Mouse (Mus musculus) intestine, embryonic 14.5 days (tissue): ENCODE data around the gene 4931406C07Rik. TPM values are rescaled to one million over a fixed set of nuclear protein-coding genes. Genes with fewer than 3 reads are reported as not detected.

Experiments
- ATAC-seq: fragments of 200-750 bp; cut with Nextera tagmentation; replicated peaks from 2 replicates; pipeline ENCODE4 v1.8.0; 2017; ENCODE audit warnings: low read depth, moderate number of reproducible peaks, moderate TSS enrichment, moderate library complexity; ENCODE audit not compliant: low FRiP score, low TSS enrichment
- DNase-seq: peaks from one replicate; pipeline ENCODE4 v3.0.0-alpha.2; 2018; ENCODE audit warnings: low spot score
- H3K27ac ChIP-seq: fragments of 300-500 bp; sonication (generic); 2 replicates; pipeline ENCODE4 v1.5.1; 2014; ENCODE audit warnings: low read depth, mild to moderate bottlenecking, control low read depth
- H3K27me3 ChIP-seq: fragments of 300-500 bp; sonication (generic); replicated peaks from 2 replicates; pipeline ENCODE4 v1.6.1; 2014; ENCODE audit warnings: low read length, control low read depth; ENCODE audit not compliant: control insufficient read depth, insufficient read depth
- H3K36me3 ChIP-seq: fragments of 300-500 bp; sonication (generic); 2 replicates; pipeline ENCODE4 v1.6.1; 2014; ENCODE audit warnings: low read length, control low read depth; ENCODE audit not compliant: control insufficient read depth, insufficient read depth
- H3K4me1 ChIP-seq: fragments of 300-500 bp; sonication (generic); replicated peaks from 2 replicates; pipeline ENCODE4 v1.6.1; 2014; ENCODE audit warnings: low read length, control low read depth, mixed read lengths; ENCODE audit not compliant: control insufficient read depth, insufficient read depth
- H3K4me2 ChIP-seq: fragments of 300-500 bp; sonication (generic); 2 replicates; pipeline ENCODE4 v1.6.1; 2014; ENCODE audit warnings: low read length
- H3K4me3 ChIP-seq: fragments of 300-500 bp; sonication (generic); 2 replicates; pipeline ENCODE4 v1.5.1; 2014; ENCODE audit warnings: low read depth, low read length, control low read depth, mixed read lengths
- H3K9ac ChIP-seq: fragments of 300-500 bp; sonication (generic); 2 replicates; pipeline ENCODE4 v1.6.1; 2014; ENCODE audit warnings: mild to moderate bottlenecking, low read length
- H3K9me3 ChIP-seq: fragments of 300-500 bp; sonication (generic); 2 replicates; pipeline ENCODE4 v1.6.1; 2016; ENCODE audit warnings: low read length, control low read depth; ENCODE audit not compliant: control insufficient read depth
- WGBS: fragments of 180-500 bp; shearing (Covaris S2); extraction: QIAGEN DNeasy Blood & Tissue Kit; methylation state at CpG from one replicate; pipeline ENCODE4 v1.1.7; 2014; 5-methylcytosine and 5-hydroxymethylcytosine counted together
- polyA plus RNA-seq: library from polyadenylated mRNA; unstranded; fragments of >200 nt; fragmentation: Nextera tagmentation; extraction: Ambion mirVana; gene quantifications from 2 replicates; pipeline ENCODE4 v1.2.1, GENCODE M21; 2014

The 4931406C07Rik gene
- polyA plus RNA-seq, 1 experiment from 2014 or later = 8.3 TPM

DNA sequence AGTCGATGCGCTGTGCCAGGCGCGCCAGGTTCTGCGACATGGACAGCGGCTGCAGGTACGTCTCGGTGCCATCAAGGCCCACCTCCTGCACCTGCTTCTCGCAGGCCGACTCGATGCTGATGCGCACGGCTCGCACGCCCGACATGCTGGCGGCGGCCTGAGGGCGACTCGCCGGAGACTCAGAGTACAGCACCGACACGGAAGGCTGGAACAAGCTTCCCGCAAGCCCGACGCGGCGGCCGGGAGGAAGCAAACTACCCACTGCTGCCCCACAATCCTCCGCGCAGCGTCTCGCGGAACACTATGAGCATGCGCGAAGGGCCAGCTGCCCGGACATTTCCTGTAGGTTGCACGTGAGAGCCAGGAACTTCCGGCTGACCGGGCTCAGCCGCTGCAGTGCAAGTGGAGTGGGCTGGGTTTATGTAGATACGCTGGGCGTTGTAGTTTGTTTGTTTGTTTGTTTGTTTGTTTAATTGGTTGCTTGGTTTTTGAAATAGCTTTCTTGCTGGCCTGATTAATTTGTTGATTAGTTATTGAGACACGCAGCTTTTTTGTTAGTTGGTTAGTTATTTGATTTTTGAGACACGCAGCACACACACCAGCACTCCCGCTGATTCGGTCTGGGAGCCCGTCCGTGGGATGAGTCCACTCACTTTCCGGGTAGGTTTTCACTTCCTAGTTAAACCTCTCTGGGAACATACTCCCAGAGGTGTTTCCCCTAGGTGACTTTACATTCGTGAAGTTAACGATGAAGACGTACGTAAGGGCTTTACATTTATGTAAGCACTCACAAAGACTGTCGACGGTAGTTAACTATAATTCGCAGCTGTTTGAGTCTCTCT is 26.4 kb downstream of the 4931406C07Rik start, which contains the start of gene Med17:
TSS of gene Med17 (minus strand) at position 283 of the 842 bp plus-strand sequence.
- H3K4me2 ChIP-seq = peak within 1 kb of the TSS; percentile 77
- H3K27me3 ChIP-seq = no peaks in the 10 kb centered on the region
- peak within 1 kb of the TSS; percentile 99 for H3K4me3 ChIP-seq
- H3K4me1 ChIP-seq = peaks cover 9% of the 10 kb centered on the region
- DNase-seq = peak; percentile 93
- WGBS = 2% methylated on average over 57 of the region's 57 CpGs
- H3K27ac ChIP-seq = peak within 1 kb of the TSS; percentile 82
- no peaks in the 10 kb centered on the region for H3K9me3 ChIP-seq
- peak within 1 kb of the TSS; percentile 94 for H3K9ac ChIP-seq
- peak; percentile 96 for ATAC-seq
- H3K36me3 ChIP-seq = peaks cover 30% of the 10 kb centered on the region

DNA sequence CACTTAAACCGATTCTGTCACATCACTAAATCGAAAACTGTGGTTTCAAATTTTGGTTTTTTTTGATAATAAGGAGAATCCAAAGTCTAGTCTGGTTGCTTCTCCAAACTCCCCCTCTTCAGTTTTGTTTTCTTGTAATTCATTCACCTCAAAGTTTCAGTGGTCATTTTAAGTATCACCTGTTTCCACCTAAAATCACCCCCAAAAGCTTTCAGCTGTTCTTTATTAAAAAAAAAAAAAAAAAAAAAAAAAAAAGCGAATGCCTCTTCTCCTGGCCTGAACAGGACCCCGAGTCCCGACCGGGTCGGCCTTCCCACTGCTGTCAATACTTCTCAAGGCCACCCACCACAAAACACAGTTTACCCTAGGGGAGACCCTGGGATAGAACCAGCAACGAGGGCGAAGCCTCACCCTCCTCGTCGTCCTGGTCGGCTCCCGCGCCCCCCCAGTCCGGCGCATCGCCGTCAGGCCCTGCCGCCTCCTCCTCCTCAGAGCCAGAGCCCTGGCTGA is 27.1 kb downstream of the 4931406C07Rik start:
- no peaks in the 10 kb centered on the region for H3K9me3 ChIP-seq
- no peak for DNase-seq

DNA sequence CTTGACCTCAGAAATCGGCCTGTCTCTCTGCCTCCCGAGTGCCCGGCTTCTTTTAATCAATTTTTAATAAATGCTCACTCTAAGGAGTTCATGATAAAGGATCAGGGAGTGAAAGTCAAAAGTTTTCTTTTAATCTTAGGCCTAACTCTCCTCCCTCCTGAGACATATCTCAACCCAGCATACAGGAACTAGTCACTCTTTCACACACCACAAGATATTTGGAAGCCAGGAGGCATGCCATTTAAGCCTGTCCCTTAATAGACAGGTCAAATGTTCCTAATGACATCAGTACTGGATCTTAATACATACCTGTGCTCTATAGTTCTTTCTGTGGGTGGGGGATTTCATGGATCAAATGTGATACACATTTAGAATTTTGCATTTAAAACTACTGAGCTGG is 27.9 kb downstream of the 4931406C07Rik start:
- Histone ChIP-seq H3K4me3 (no peak overlapping the region), H3K4me2 (peak overlapping the region; percentile 67; the same call in 1 of the 2 replicates), H3K36me3 (peaks cover 41% of the 10 kb centered on the region), H3K27me3 (no peaks in the 10 kb centered on the region), H3K9ac (no peak overlapping the region), H3K27ac (no peak overlapping the region), H3K9me3 (no peaks in the 10 kb centered on the region), H3K4me1 (peaks cover 9% of the 10 kb centered on the region)
- 93% methylated on average over 3 of the region's 3 CpGs for WGBS
- ATAC-seq (no peak), DNase-seq (no peak)

More for the DNA sequence above, 27.1 kb downstream of the 4931406C07Rik start:
- Histone ChIP-seq H3K27ac (peak overlapping the region; percentile 82), H3K27me3 (no peaks in the 10 kb centered on the region), H3K36me3 (peaks cover 32% of the 10 kb centered on the region), H3K4me2 (peak overlapping the region; percentile 67), H3K4me3 (peak overlapping the region; percentile 99), H3K4me1 (peaks cover 9% of the 10 kb centered on the region), H3K9ac (peak overlapping the region; percentile 94)
- 8% methylated on average over 19 of the region's 19 CpGs for WGBS
- ATAC-seq = no peak; the same call in none of the 2 replicates

DNA sequence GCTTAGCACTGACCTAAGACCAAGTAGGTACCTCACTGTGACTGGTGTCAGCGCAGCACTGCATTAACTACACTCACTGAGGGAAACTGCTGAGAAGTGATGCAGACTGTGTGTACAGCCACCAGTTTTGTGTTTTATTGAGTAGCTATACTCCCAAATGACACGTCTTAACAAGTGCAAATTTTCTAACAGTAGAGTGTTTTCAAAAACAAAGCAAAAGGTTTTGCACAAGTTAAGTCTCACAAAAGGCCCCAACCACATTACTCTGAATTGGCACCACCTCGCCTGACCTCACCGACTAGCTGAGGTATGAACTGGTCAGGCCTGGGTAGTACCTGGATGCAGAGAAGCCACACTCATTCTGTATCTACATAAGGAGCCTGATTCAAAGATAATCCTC is 29.4 kb downstream of the 4931406C07Rik start:
- no peak overlapping the region for H3K4me3 ChIP-seq
- peaks cover 9% of the 10 kb centered on the region for H3K4me1 ChIP-seq
- DNase-seq (no peak), ATAC-seq (no peak)
- no peak overlapping the region for H3K27ac ChIP-seq
- peaks cover 56% of the 10 kb centered on the region for H3K36me3 ChIP-seq
- H3K4me2 ChIP-seq = no peak overlapping the region
- H3K9me3 ChIP-seq = no peaks in the 10 kb centered on the region
- no peaks in the 10 kb centered on the region for H3K27me3 ChIP-seq
- WGBS = 95% methylated on average over 4 of the region's 4 CpGs
- H3K9ac ChIP-seq = no peak overlapping the region

DNA sequence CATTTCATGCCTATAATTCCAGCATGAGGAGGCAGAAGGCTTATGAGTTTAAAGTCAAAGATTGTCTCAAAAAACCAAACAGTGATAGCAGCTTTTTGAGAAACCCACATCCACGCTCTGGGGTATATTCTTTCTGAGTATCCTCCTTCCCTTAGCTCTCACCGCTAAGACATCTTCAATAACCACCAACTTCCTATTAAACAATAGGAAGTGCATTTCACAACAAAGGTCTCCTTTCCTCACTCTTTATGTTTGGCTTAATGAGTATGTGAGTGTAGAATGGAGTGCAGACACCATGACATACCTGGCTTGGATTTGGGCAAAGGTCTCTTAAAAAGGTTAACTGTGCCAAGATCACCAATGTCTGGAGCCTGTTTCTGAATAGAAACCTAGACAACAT is 32.3 kb downstream of the 4931406C07Rik start:
- no peak overlapping the region for H3K4me3 ChIP-seq
- peaks cover 84% of the 10 kb centered on the region for H3K36me3 ChIP-seq
- no peak overlapping the region for H3K27ac ChIP-seq
- ATAC-seq = no peak
- H3K4me1 ChIP-seq = peaks cover 3% of the 10 kb centered on the region; the same call in 1 of the 2 replicates
- no peaks in the 10 kb centered on the region for H3K27me3 ChIP-seq
- DNase-seq = no peak
- H3K4me2 ChIP-seq = no peak overlapping the region
- 97% methylated on average over 2 of the region's 2 CpGs for WGBS
- no peaks in the 10 kb centered on the region for H3K9me3 ChIP-seq
- H3K9ac ChIP-seq = no peak overlapping the region

DNA sequence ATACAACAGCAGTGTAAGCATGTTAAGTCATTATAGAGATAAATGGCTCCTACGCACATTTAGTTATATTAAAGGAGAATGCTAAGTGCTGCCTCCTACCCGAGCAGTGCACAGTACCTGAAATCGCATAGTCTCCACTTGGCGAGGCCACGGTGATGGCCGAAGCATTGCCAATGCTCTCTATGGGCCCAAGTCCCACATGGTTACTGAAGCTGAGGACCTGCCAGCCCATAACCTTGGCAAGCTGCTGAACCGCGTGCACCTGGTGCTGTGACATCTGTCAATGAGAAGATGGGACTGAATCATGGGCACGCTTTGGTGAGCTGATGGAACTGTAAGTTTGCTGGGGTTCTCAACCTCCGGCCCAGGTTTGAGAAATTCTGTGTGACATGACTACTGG is 42.8 kb downstream of the 4931406C07Rik start:
- Histone ChIP-seq H3K27me3 (no peaks in the 10 kb centered on the region), H3K9me3 (no peaks in the 10 kb centered on the region), H3K4me3 (no peak overlapping the region), H3K36me3 (peaks cover 83% of the 10 kb centered on the region), H3K4me1 (no peaks in the 10 kb centered on the region), H3K4me2 (no peak overlapping the region), H3K9ac (no peak overlapping the region), H3K27ac (no peak overlapping the region)
- DNase-seq = no peak
- WGBS = 97% methylated on average over 10 of the region's 10 CpGs
- no peak for ATAC-seq

DNA sequence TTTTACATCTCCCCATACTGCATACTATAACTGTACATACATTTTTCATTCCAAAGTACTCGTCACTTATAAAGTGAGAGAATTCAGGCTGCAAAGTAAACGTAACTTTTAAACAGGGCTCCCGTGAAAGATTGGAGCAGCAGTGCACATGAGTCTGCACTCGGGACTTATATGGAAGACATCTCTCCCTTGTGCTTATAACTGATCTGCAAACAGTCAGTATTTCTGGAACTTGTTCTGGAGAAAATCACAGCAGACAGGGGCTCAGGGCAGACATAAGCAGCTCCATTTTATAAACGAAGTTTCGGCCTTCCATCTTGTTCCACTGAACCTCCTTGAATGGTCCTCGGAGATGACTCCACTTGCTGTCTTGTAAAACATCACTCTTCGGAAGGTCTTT is 44.3 kb downstream of the 4931406C07Rik start:
- H3K4me2 ChIP-seq = no peak overlapping the region
- peaks cover 68% of the 10 kb centered on the region for H3K36me3 ChIP-seq
- H3K9ac ChIP-seq = no peak overlapping the region
- no peak overlapping the region for H3K4me3 ChIP-seq
- no peak overlapping the region; the same call in 1 of the 2 replicates for H3K27ac ChIP-seq
- peak; percentile 66; the same call in 1 of the 2 replicates for ATAC-seq
- no peaks in the 10 kb centered on the region for H3K4me1 ChIP-seq
- no peak for DNase-seq
- no peaks in the 10 kb centered on the region for H3K9me3 ChIP-seq
- WGBS = 63% methylated on average over 8 of the region's 8 CpGs
- no peaks in the 10 kb centered on the region for H3K27me3 ChIP-seq

DNA sequence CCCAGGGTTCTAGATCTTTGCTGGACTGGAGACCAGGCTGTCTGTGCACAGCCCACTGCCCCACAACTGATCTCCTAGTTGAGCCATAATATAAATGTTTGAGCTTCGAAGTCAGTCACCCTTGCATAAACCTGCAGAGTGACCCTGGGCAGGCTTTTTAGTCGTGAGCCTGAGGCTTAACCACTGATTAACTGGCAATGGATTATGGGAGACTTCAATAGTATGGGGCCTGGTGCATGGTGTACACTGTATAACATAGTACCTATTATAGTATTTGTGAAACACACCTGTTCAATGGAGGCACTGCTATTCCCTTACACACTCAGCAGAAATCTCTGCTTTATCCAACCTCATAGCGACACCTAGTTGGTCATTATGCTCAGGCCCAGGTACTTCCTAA is 50.0 kb downstream of the 4931406C07Rik start:
- H3K9ac ChIP-seq = no peak overlapping the region
- 75% methylated on average over 3 of the region's 3 CpGs for WGBS
- H3K27me3 ChIP-seq = no peaks in the 10 kb centered on the region
- H3K4me3 ChIP-seq = no peak overlapping the region
- H3K4me2 ChIP-seq = no peak overlapping the region
- DNase-seq = no peak
- H3K9me3 ChIP-seq = no peaks in the 10 kb centered on the region
- no peak for ATAC-seq
- H3K36me3 ChIP-seq = peaks cover 13% of the 10 kb centered on the region
- no peaks in the 10 kb centered on the region for H3K4me1 ChIP-seq
- H3K27ac ChIP-seq = no peak overlapping the region
